Mouse (Mus musculus): ENCODE data around the gene Itpr1. TPM values are rescaled to one million over a fixed set of nuclear protein-coding genes. Genes with fewer than 3 reads are reported as not detected.
A peak's percentile ranks its signal among the peaks of the same experiment; 100 is the strongest.

Itpr1 gene
- polyA plus RNA-seq, 1 experiment from 2014 or later: 6.5 TPM

- Histone ChIP-seq H3K27ac (replicated peaks; ENCODE audit: low read depth, low read length) (no peak overlapping the region), H3K27me3 (ENCODE audit: control insufficient read depth, insufficient read depth, low read length) (no peaks in the 10 kb centered on the region), H3K4me2 (ENCODE audit: low read depth, low read length) (no peak overlapping the region), H3K36me3 (replicated peaks; ENCODE audit: control insufficient read depth, insufficient read depth, low read depth, low read length) (no peaks in the 10 kb centered on the region), H3K4me3 (ENCODE audit: low read depth, low read length) (no peak overlapping the region), H3K9ac (replicated peaks; ENCODE audit: low read length) (no peak overlapping the region), H3K4me1 (ENCODE audit: control insufficient read depth, insufficient read depth, low read length) (0 out of 2 replicates have a peak, but pooled peaks cover 2% of the 10 kb centered on the region), H3K9me3 (replicated peaks; ENCODE audit: control insufficient read depth, low read length) (no peaks in the 10 kb centered on the region)
- ATAC-seq (replicated peaks; ENCODE audit: insufficient number of reproducible peaks, low FRiP score, low TSS enrichment, low read depth) (no peak), DNase-seq (ENCODE audit: low spot score) (no peak)
- 82% methylated on average over 4 of the region's 4 CpGs for WGBS
Measured at GRCm38 (mm10) chr6:108432836-108433235, 219.9 kb downstream of the Itpr1 start.

GRCm38 (mm10) chr6:108434816-108435215 lies 221.9 kb downstream of the Itpr1 start:
- H3K4me2 ChIP-seq (ENCODE audit: low read depth, low read length): no peak overlapping the region
- no peak for DNase-seq (ENCODE audit: low spot score)
- ATAC-seq (replicated peaks; ENCODE audit: insufficient number of reproducible peaks, low FRiP score, low TSS enrichment, low read depth): no peak
- H3K27ac ChIP-seq (replicated peaks; ENCODE audit: low read depth, low read length): no peak overlapping the region
- no peaks in the 10 kb centered on the region for H3K9me3 ChIP-seq (replicated peaks; ENCODE audit: control insufficient read depth, low read length)
- H3K4me1 ChIP-seq (ENCODE audit: control insufficient read depth, insufficient read depth, low read length): 0 out of 2 replicates have a peak, but pooled peaks cover 2% of the 10 kb centered on the region
- H3K9ac ChIP-seq (replicated peaks; ENCODE audit: low read length): no peak overlapping the region
- 76% methylated on average over 6 of the region's 6 CpGs for WGBS
- H3K27me3 ChIP-seq (ENCODE audit: control insufficient read depth, insufficient read depth, low read length): no peaks in the 10 kb centered on the region
- no peak overlapping the region for H3K4me3 ChIP-seq (ENCODE audit: low read depth, low read length)
- H3K36me3 ChIP-seq (replicated peaks; ENCODE audit: control insufficient read depth, insufficient read depth, low read depth, low read length): no peaks in the 10 kb centered on the region

DNA sequence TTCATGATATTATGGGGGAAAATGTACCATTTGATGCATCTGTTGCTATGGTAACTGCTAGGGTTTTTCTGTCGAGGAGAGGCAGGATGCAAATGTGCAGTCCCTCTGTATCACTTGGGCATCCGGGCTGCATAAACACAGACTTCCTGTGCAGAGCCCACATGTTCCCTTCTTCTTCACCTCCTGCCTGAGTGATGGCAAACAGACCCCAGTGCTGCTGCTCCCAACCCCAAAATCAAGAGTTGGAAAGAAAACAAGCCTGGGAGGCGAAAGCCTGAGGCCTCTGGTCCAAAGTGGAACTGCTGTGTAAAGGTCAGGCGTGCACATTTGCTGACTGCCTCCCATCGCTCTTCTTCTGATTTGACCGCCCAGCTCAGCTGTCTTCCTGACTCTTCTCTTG lies 222.6 kb downstream of the Itpr1 start:
- 0 out of 2 replicates have a peak, but pooled peaks cover 2% of the 10 kb centered on the region for H3K4me1 ChIP-seq (ENCODE audit: control insufficient read depth, insufficient read depth, low read length)
- H3K27ac ChIP-seq (replicated peaks; ENCODE audit: low read depth, low read length): no peak overlapping the region
- no peaks in the 10 kb centered on the region for H3K9me3 ChIP-seq (replicated peaks; ENCODE audit: control insufficient read depth, low read length)
- H3K4me3 ChIP-seq (ENCODE audit: low read depth, low read length): no peak overlapping the region
- no peak overlapping the region for H3K9ac ChIP-seq (replicated peaks; ENCODE audit: low read length)
- no peaks in the 10 kb centered on the region for H3K36me3 ChIP-seq (replicated peaks; ENCODE audit: control insufficient read depth, insufficient read depth, low read depth, low read length)
- ATAC-seq (replicated peaks; ENCODE audit: insufficient number of reproducible peaks, low FRiP score, low TSS enrichment, low read depth) (no peak), DNase-seq (ENCODE audit: low spot score) (peak; percentile 18)
- H3K27me3 ChIP-seq (ENCODE audit: control insufficient read depth, insufficient read depth, low read length): no peaks in the 10 kb centered on the region
- H3K4me2 ChIP-seq (ENCODE audit: low read depth, low read length): no peak overlapping the region
- 59% methylated on average over 6 of the region's 6 CpGs for WGBS

DNA sequence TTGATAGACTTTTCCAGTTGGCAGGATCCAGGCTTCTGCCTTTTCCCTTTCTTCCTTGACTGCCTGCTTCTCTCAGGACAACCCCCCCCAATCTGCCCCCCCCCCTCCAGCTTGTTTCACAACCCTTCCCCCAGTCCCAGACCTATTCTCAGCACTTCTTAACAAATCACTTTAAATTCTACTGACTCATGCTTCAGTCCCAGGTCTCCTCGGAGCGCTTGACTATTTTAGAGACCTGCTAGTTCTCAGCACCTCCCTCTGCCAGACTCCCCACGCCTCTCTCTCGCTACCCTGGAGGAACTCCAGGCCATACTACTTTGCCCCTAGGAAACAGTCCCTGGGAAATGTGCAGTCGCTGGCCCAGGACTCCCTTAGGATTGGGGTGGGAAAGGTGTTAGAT lies 223.7 kb downstream of the Itpr1 start:
- no peaks in the 10 kb centered on the region for H3K9me3 ChIP-seq (replicated peaks; ENCODE audit: control insufficient read depth, low read length)
- ATAC-seq (replicated peaks; ENCODE audit: insufficient number of reproducible peaks, low FRiP score, low TSS enrichment, low read depth) (no peak), DNase-seq (ENCODE audit: low spot score) (no peak)
- H3K27ac ChIP-seq (replicated peaks; ENCODE audit: low read depth, low read length): no peak overlapping the region
- H3K36me3 ChIP-seq (replicated peaks; ENCODE audit: control insufficient read depth, insufficient read depth, low read depth, low read length): no peaks in the 10 kb centered on the region
- no peak overlapping the region for H3K9ac ChIP-seq (replicated peaks; ENCODE audit: low read length)
- H3K4me2 ChIP-seq (ENCODE audit: low read depth, low read length): no peak overlapping the region
- H3K4me1 ChIP-seq (ENCODE audit: control insufficient read depth, insufficient read depth, low read length): 0 out of 2 replicates have a peak, but pooled peaks cover 2% of the 10 kb centered on the region
- H3K4me3 ChIP-seq (ENCODE audit: low read depth, low read length): no peak overlapping the region
- 48% methylated on average over 5 of the region's 5 CpGs for WGBS
- H3K27me3 ChIP-seq (ENCODE audit: control insufficient read depth, insufficient read depth, low read length): no peaks in the 10 kb centered on the region

DNA sequence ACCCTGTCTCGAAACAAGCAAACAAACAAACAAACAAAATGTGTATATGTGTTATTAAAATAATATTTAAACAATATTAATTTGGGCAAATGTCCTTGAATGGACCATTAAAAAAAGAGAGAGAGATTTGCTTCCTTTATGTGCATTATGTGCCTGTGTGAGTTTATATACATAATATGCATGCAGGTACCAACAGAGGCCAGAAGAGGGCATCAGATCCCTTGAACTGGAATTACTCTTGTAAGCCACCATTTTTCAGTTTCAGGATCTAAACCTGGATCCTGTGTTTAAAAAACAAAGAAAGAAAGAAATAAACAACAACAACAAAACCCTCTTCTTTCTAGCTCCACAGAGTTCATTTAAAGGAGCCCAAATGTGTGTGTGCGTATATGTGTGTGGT lies 228.4 kb downstream of the Itpr1 start:
- Histone ChIP-seq H3K27me3 (ENCODE audit: control insufficient read depth, insufficient read depth, low read length) (no peaks in the 10 kb centered on the region), H3K36me3 (replicated peaks; ENCODE audit: control insufficient read depth, insufficient read depth, low read depth, low read length) (no peaks in the 10 kb centered on the region), H3K9me3 (replicated peaks; ENCODE audit: control insufficient read depth, low read length) (no peaks in the 10 kb centered on the region), H3K27ac (replicated peaks; ENCODE audit: low read depth, low read length) (no peak overlapping the region), H3K4me3 (ENCODE audit: low read depth, low read length) (no peak overlapping the region), H3K9ac (replicated peaks; ENCODE audit: low read length) (no peak overlapping the region), H3K4me2 (ENCODE audit: low read depth, low read length) (no peak overlapping the region), H3K4me1 (ENCODE audit: control insufficient read depth, insufficient read depth, low read length) (no peaks in the 10 kb centered on the region)
- DNase-seq (ENCODE audit: low spot score) (no peak), ATAC-seq (replicated peaks; ENCODE audit: insufficient number of reproducible peaks, low FRiP score, low TSS enrichment, low read depth) (no peak)
- 94% methylated on average over 2 of the region's 2 CpGs for WGBS

DNA sequence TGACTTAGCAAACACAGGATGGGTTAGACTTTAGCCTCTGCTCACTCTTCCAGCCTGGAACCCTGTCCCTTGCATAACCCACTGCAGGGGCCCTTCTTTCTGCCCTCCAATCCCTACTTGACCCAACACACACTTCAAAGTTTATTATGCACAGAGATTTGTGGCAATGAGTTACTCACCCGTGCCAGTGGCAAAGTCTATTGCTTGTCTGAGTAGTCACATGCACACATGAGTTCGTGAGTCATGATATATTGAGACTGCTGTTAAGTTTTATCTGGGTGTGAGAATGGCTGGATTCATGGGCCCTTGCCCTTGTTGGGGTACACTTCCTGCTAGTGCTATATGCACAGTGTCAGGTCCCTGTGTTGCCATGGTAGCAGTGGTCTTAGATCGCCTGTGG lies 229.4 kb downstream of the Itpr1 start:
- H3K4me3 ChIP-seq (ENCODE audit: low read depth, low read length): no peak overlapping the region
- ATAC-seq (replicated peaks; ENCODE audit: insufficient number of reproducible peaks, low FRiP score, low TSS enrichment, low read depth) (no peak), DNase-seq (ENCODE audit: low spot score) (no peak)
- H3K4me1 ChIP-seq (ENCODE audit: control insufficient read depth, insufficient read depth, low read length): no peaks in the 10 kb centered on the region
- H3K27ac ChIP-seq (replicated peaks; ENCODE audit: low read depth, low read length): no peak overlapping the region
- no peaks in the 10 kb centered on the region for H3K27me3 ChIP-seq (ENCODE audit: control insufficient read depth, insufficient read depth, low read length)
- H3K36me3 ChIP-seq (replicated peaks; ENCODE audit: control insufficient read depth, insufficient read depth, low read depth, low read length): no peaks in the 10 kb centered on the region
- 89% methylated on average over 3 of the region's 3 CpGs for WGBS
- H3K9me3 ChIP-seq (replicated peaks; ENCODE audit: control insufficient read depth, low read length): no peaks in the 10 kb centered on the region
- H3K4me2 ChIP-seq (ENCODE audit: low read depth, low read length): no peak overlapping the region
- no peak overlapping the region for H3K9ac ChIP-seq (replicated peaks; ENCODE audit: low read length)

DNA sequence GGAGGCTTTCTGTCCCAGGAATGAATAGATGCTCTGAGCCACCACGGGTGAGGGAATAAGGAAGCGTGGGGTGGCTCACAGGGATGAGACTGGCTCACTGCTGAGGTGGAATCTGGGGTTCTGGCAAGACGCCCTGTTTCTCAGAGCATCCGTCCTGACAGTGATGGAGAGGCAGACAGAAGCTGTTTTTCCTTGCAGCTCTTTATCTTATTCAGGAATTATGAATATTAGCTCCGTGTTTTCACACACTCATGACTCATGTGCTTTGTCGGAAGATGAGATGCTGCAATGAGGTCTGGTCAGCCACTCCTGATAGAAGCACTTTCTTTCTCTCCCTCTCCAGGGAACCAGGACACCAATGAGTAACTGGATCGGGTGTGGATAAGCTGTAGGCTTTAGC lies 231.5 kb downstream of the Itpr1 start:
- Histone ChIP-seq H3K9me3 (replicated peaks; ENCODE audit: control insufficient read depth, low read length) (no peaks in the 10 kb centered on the region), H3K4me1 (ENCODE audit: control insufficient read depth, insufficient read depth, low read length) (no peaks in the 10 kb centered on the region; the same call in 1 of the 2 replicates), H3K36me3 (replicated peaks; ENCODE audit: control insufficient read depth, insufficient read depth, low read depth, low read length) (no peaks in the 10 kb centered on the region), H3K27ac (replicated peaks; ENCODE audit: low read depth, low read length) (no peak overlapping the region), H3K4me2 (ENCODE audit: low read depth, low read length) (no peak overlapping the region), H3K9ac (replicated peaks; ENCODE audit: low read length) (no peak overlapping the region), H3K27me3 (ENCODE audit: control insufficient read depth, insufficient read depth, low read length) (no peaks in the 10 kb centered on the region), H3K4me3 (ENCODE audit: low read depth, low read length) (no peak overlapping the region)
- ATAC-seq (replicated peaks; ENCODE audit: insufficient number of reproducible peaks, low FRiP score, low TSS enrichment, low read depth) (no peak), DNase-seq (ENCODE audit: low spot score) (no peak)
- 87% methylated on average over 7 of the region's 7 CpGs for WGBS

GRCm38 (mm10) chr6:108445006-108445405 lies 232.1 kb downstream of the Itpr1 start:
- H3K9me3 ChIP-seq (replicated peaks; ENCODE audit: control insufficient read depth, low read length): no peaks in the 10 kb centered on the region
- no peak overlapping the region for H3K27ac ChIP-seq (replicated peaks; ENCODE audit: low read depth, low read length)
- 77% methylated on average over 7 of the region's 7 CpGs for WGBS
- H3K36me3 ChIP-seq (replicated peaks; ENCODE audit: control insufficient read depth, insufficient read depth, low read depth, low read length): no peaks in the 10 kb centered on the region
- no peak overlapping the region for H3K4me2 ChIP-seq (ENCODE audit: low read depth, low read length)
- no peaks in the 10 kb centered on the region for H3K27me3 ChIP-seq (ENCODE audit: control insufficient read depth, insufficient read depth, low read length)
- DNase-seq (ENCODE audit: low spot score) (no peak), ATAC-seq (replicated peaks; ENCODE audit: insufficient number of reproducible peaks, low FRiP score, low TSS enrichment, low read depth) (no peak)
- H3K4me3 ChIP-seq (ENCODE audit: low read depth, low read length): no peak overlapping the region
- H3K4me1 ChIP-seq (ENCODE audit: control insufficient read depth, insufficient read depth, low read length): no peaks in the 10 kb centered on the region; the same call in 1 of the 2 replicates
- H3K9ac ChIP-seq (replicated peaks; ENCODE audit: low read length): no peak overlapping the region

Measured in embryonic facial prominence, embryonic 11.5 days (tissue).